Mouse (Mus musculus) neural tube, embryonic 11.5 days (tissue): Measurements from ENCODE around the gene Zfp978. TPM values are rescaled to one million over a fixed set of nuclear protein-coding genes. Genes with fewer than 3 reads are reported as not detected.
"Not testable (repeated sequence)": the region's sequence is repeated elsewhere in the genome, so short reads cannot be mapped to it uniquely, and the experiment has no call there.

ENCODE experiments used
- ATAC-seq: fragments of 200-750 bp; cut with Nextera tagmentation; 2 replicates; pipeline ENCODE4 v1.8.0; 2017; ENCODE audit warnings: moderate number of reproducible peaks, mild to moderate bottlenecking, moderate TSS enrichment, moderate library complexity; ENCODE audit not compliant: insufficient read depth, low FRiP score, low TSS enrichment
- DNase-seq: peaks from one replicate; pipeline ENCODE4 v3.0.0-alpha.2; 2015; ENCODE audit warnings: low spot score
- H3K27ac ChIP-seq: fragments of 300-500 bp; sonication (generic); 2 replicates; pipeline ENCODE4 v1.5.1; 2014; ENCODE audit warnings: low read depth, mild to moderate bottlenecking, low read length
- H3K27me3 ChIP-seq: fragments of 300-500 bp; sonication (generic); 2 replicates; pipeline ENCODE4 v1.6.1; 2014; ENCODE audit warnings: mild to moderate bottlenecking, low read length, mixed read lengths; ENCODE audit not compliant: control insufficient read depth, insufficient read depth
- H3K36me3 ChIP-seq: fragments of 300-500 bp; sonication (generic); 2 replicates; pipeline ENCODE4 v1.6.1; 2014; ENCODE audit warnings: mild to moderate bottlenecking, low read length, moderate library complexity, mixed read lengths; ENCODE audit not compliant: control insufficient read depth, insufficient read depth
- H3K4me1 ChIP-seq: fragments of 300-500 bp; sonication (generic); 2 replicates; pipeline ENCODE4 v1.6.1; 2014; ENCODE audit warnings: low read length, mixed read lengths; ENCODE audit not compliant: control insufficient read depth, insufficient read depth
- H3K4me2 ChIP-seq: fragments of 300-500 bp; sonication (generic); 2 replicates; pipeline ENCODE4 v1.6.1; 2014; ENCODE audit warnings: low read depth, mild to moderate bottlenecking, moderate library complexity
- H3K4me3 ChIP-seq: fragments of 300-500 bp; sonication (generic); 2 replicates; pipeline ENCODE4 v1.5.1; 2014; ENCODE audit warnings: low read depth, low read length
- H3K9ac ChIP-seq: fragments of 300-500 bp; sonication (generic); 2 replicates; pipeline ENCODE4 v1.6.1; 2014; ENCODE audit warnings: mild to moderate bottlenecking, low read length
- H3K9me3 ChIP-seq: fragments of 300-500 bp; sonication (generic); 2 replicates; pipeline ENCODE4 v1.6.1; 2016; ENCODE audit warnings: low read length; ENCODE audit not compliant: control insufficient read depth
- WGBS: fragments of 180-500 bp; shearing (Covaris S2); extraction: QIAGEN DNeasy Blood & Tissue Kit; methylation state at CpG from one replicate; pipeline ENCODE4 v1.1.7; 2014; 5-methylcytosine and 5-hydroxymethylcytosine counted together
- polyA plus RNA-seq: library from polyadenylated mRNA; unstranded; fragments of >200 nt; fragmentation: Nextera tagmentation; extraction: Ambion mirVana; gene quantifications from 2 replicates; pipeline ENCODE4 v1.2.1, GENCODE M21; 2014

Gene Zfp978
- polyA plus RNA-seq, 1 experiment from 2014 or later = 0.28 TPM

DNA sequence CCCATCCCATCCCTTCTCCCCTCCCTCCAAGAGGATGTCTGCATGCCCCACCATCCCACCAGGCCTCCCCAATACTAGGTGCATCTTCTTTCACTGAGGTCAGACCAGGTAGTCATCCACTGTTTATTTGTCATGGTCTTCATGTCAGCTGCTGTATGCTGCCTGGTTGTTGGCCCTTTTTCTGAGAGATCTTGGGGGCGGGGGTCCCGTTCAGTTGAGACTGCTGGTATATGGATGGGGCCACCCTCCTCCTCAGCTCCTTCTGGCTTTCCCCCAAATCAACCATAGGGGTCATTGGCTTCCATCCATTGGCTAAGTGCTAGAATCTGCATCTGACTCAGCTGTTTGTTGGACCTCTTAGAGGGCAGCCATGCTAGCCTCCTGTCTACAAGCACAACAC lies 8.5 kb downstream of the Zfp978 start:
- H3K27me3 ChIP-seq, H3K9ac ChIP-seq, H3K27ac ChIP-seq, H3K9me3 ChIP-seq, H3K4me3 ChIP-seq, H3K4me1 ChIP-seq, H3K4me2 ChIP-seq, DNase-seq, H3K36me3 ChIP-seq: not testable (repeated sequence)
- peak; percentile 86 for ATAC-seq
- WGBS = no CpG with 5 or more reads among the region's 2 CpGs

- not testable (repeated sequence) for H3K9ac ChIP-seq, H3K4me2 ChIP-seq, H3K27me3 ChIP-seq, H3K9me3 ChIP-seq, H3K27ac ChIP-seq, H3K36me3 ChIP-seq, ATAC-seq, DNase-seq, H3K4me3 ChIP-seq, H3K4me1 ChIP-seq
- WGBS = 89% methylated on average over 2 of the region's 4 CpGs
Measured at GRCm38 (mm10) chr4:147383199-147383598, 22.1 kb downstream of the Zfp978 start.

- ATAC-seq, H3K27me3 ChIP-seq, H3K27ac ChIP-seq, H3K36me3 ChIP-seq, H3K4me1 ChIP-seq, H3K4me2 ChIP-seq, DNase-seq, H3K4me3 ChIP-seq, H3K9ac ChIP-seq: not testable (repeated sequence)
- peaks cover 16% of the 10 kb centered on the region for H3K9me3 ChIP-seq
- WGBS = 95% methylated on average over 3 of the region's 3 CpGs
Measured at GRCm38 (mm10) chr4:147397201-147397600, 36.1 kb downstream of the Zfp978 start.

- H3K27ac ChIP-seq = not testable (repeated sequence)
Measured at GRCm38 (mm10) chr4:147397934-147398682, 37.0 kb downstream of the Zfp978 start.

DNA sequence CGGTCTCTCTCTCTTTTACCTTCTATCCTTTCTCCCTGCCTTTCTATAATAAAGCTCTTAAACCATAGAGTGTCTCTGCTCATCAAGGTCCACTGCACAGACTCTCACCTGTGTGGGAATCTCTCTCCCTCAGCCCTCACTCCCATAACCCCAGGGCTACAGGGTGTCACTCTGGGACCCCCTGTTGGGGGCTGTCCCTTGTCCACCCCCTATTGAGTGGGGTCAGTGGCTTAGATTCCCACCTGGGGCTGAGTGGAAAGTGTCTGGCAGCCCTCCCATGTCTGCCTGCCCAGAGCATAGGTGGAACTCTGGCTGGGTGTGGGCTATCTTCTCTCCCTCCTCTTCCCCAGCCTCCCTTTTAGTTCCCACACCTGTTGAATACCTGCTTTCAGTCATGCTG lies 37.6 kb downstream of the Zfp978 start:
- peak; percentile 8 for DNase-seq

More at GRCm38 (mm10) chr4:147397934-147398682, 37.0 kb downstream of the Zfp978 start:
- peaks cover 16% of the 10 kb centered on the region for H3K9me3 ChIP-seq
- not testable (repeated sequence) for ATAC-seq, H3K36me3 ChIP-seq, DNase-seq, H3K4me2 ChIP-seq, H3K27me3 ChIP-seq, H3K4me3 ChIP-seq, H3K4me1 ChIP-seq, H3K9ac ChIP-seq
- WGBS = 85% methylated on average over 6 of the region's 6 CpGs

GRCm38 (mm10) chr4:147399505-147399904 lies 38.4 kb downstream of the Zfp978 start:
- not testable (repeated sequence) for DNase-seq

More for the DNA sequence above, 37.6 kb downstream of the Zfp978 start:
- not testable (repeated sequence) for ATAC-seq, H3K27ac ChIP-seq, H3K4me1 ChIP-seq, H3K9ac ChIP-seq, H3K4me3 ChIP-seq, H3K36me3 ChIP-seq, H3K4me2 ChIP-seq, H3K27me3 ChIP-seq
- 93% methylated on average over 1 of the region's 1 CpGs for WGBS
- H3K9me3 ChIP-seq = peaks cover 21% of the 10 kb centered on the region

DNA sequence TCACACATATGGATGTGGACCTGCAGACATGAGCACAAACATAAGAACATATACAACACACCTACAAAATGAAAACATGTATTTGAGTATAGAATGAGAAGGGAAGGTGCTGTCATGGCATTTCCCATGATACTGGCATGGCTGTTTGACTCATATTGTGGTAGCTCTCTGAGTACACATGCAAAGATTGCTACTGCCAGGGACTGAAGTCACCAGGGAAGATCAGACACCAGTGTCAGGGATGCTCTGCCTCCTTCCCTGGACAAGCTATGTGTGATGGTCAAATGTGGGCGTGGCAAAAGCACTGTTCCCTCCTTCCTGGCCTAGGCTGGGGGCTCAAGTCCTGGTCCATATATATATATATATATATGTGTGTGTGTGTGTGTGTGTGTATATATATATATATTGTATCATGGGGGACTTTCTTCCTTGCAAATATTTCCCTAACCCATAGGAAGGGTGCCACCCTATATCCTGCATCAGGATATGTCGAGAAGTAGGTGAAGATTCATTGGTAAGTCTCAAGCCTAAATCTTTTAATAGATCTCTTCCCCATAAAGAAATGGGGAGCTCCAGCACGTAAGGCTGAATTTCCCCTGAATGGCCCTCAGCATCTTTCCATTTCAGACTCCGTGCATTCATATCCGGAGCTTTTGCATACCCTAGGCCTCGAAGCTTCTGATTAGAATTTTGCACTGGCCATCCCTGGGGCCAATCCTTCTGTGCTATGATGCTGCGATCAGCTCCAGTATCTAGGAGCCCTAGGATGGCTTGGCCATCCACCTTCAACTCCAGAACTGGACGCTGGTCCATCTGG lies 39.1 kb downstream of the Zfp978 start:
- H3K4me1 ChIP-seq, H3K9ac ChIP-seq, H3K4me3 ChIP-seq, DNase-seq, H3K27ac ChIP-seq, H3K4me2 ChIP-seq, H3K27me3 ChIP-seq, H3K36me3 ChIP-seq: not testable (repeated sequence)
- H3K9me3 ChIP-seq = peaks cover 29% of the 10 kb centered on the region
- 89% methylated on average over 8 of the region's 8 CpGs for WGBS
- ATAC-seq = peak; percentile 9; the same call in 1 of the 2 replicates

More at GRCm38 (mm10) chr4:147399505-147399904, 38.4 kb downstream of the Zfp978 start:
- not testable (repeated sequence) for H3K4me1 ChIP-seq, H3K4me2 ChIP-seq, H3K4me3 ChIP-seq, ATAC-seq, H3K9ac ChIP-seq, H3K36me3 ChIP-seq, H3K27ac ChIP-seq, H3K27me3 ChIP-seq
- WGBS = 76% methylated on average over 3 of the region's 3 CpGs
- H3K9me3 ChIP-seq = peaks cover 28% of the 10 kb centered on the region

DNA sequence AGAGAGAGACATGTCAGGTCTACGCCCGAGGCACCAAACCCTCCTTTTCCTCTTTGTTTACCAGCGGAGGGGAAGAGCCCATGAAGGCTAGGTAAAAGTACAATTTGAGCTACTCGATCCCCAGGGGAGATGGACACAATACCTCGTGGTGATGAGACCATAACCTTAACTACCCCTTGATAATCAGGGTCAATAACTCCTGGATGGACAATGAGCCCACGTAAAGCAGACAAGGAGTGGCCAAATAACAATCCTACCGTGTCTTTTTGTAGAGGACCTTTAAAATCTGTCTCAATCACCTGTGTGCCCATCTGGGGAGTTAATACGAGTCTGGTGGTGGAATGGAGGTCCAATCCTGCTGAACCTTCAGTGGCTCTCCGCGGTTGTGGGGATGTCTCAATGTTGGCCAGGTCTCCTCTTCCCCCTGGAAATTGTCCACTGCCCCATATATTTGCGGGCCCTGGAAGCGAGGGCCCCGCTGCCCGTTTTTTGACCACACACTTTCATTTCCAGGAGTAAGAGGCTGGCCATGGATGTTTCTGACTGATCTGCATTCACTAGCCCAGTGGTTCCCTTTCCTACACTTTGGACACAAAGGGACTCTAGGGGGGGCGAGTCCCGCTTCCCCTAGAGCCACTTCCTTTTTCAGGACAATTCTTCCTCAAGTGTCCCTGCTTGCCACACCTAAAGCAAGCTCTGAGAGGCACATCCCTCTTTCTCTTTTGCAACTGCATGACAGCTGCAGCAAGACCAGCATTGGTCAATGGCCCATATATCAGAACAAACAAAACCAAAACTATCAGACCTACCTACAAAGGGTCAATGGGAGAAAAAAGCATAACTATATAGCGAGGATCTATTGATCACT lies 40.0 kb downstream of the Zfp978 start:
- H3K36me3 ChIP-seq = not testable (repeated sequence)
- peaks cover 29% of the 10 kb centered on the region for H3K9me3 ChIP-seq
- WGBS = 84% methylated on average over 15 of the region's 17 CpGs

More for the DNA sequence above, 40.0 kb downstream of the Zfp978 start:
- not testable (repeated sequence) for H3K4me3 ChIP-seq, H3K27me3 ChIP-seq, H3K4me1 ChIP-seq, H3K4me2 ChIP-seq, ATAC-seq, H3K27ac ChIP-seq, H3K9ac ChIP-seq
- DNase-seq = peak; percentile 10
